Mouse (Mus musculus) testis, adult 2 months (tissue): ENCODE results near the gene Wif1.

ENCODE experiments used
- CTCF ChIP-seq: fragments of 200-500 bp; IDR thresholded peaks from 2 replicates; pipeline ENCODE4 v1.5.1; 2012; ENCODE audit warnings: low read depth, mild to moderate bottlenecking, inconsistent platforms, low read length, moderate library complexity; ENCODE audit not compliant: control insufficient read depth, insufficient read depth, insufficient replicate concordance
- POLR2A ChIP-seq: fragments of 200-500 bp; IDR thresholded peaks from 2 replicates; pipeline ENCODE4 v1.6.1; 2012; ENCODE audit warnings: low read depth, mild to moderate bottlenecking, inconsistent platforms, low read length, moderate library complexity; ENCODE audit not compliant: control insufficient read depth

- TF ChIP-seq CTCF: no peak
- TF ChIP-seq POLR2A: no peak
These were observed 95.5 kb downstream of the Wif1 start for GRCm38 (mm10) chr10:121129000-121129925.
